Comparison of ENCODE assay signal across 19 mouse cellular contexts in the genomic region with DNA sequence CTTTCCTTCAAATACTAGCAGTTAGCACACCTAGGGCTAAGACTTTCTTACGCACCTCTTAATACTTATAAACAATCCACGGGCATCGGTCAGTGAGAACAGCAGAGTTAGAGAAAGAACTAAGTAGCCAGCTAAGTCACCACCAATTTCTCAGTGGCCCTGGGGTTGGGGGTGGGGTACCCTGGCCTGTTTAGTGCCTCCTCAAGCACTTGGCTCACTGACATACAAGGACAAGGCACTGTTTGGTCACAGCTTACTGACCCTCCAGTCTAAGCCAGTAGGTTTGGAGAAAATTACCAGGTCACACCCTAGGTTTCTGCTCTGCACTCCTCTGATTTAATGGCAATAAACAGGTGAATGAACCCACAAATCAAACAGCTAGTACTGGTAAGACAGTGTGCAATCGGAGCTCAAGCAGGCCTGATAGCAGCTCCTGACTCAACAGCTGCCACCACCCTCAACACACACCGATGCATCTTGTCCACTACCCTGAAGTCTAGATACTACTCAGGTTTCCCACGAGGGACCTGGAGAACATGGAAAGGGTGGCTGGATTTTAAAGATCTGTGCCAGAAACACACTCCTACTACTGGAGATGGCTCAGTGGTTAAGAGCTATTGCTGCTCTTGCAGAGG. TPM values are rescaled to one million over a fixed set of nuclear protein-coding genes. Genes with fewer than 3 reads are reported as not detected.
DNase-seq lines count a peak whose midpoint lies in the region; ATAC-seq and TF ChIP-seq lines count a peak whose summit lies in the region.
"Had no signal": no experiment of that assay in that cellular context is flagged by ENCODE, and none has a peak within 500 bp of the region (broad histone marks: within the 10 kb centered on the region; RNA-seq: fewer than 3 reads in every experiment).

No protein-coding gene starts in this region.

- no peak overlapping the region for H3K27ac ChIP-seq in heart, embryonic 14.5 days (replicated peaks in 1 of 2; ENCODE audit: control insufficient read depth in 1 of 2, insufficient read depth in 1 of 2, low read depth in 2 of 2, low read length in 2 of 2)
- peak overlapping the region; percentile 1; the same call in 1 of the 2 replicates for H3K27ac ChIP-seq in liver, embryonic 13.5 days
- H3K27ac ChIP-seq in liver, embryonic 12.5 days = no peak overlapping the region
- H3K27ac ChIP-seq in liver, postnatal 0 days (ENCODE audit: low read depth) = peak overlapping the region; percentile 58
- H3K27ac ChIP-seq in stomach, embryonic 16.5 days (ENCODE audit: low read length) = peak overlapping the region; percentile 29; the same call in 1 of the 2 replicates
- H3K27ac ChIP-seq: embryonic facial prominence, embryonic 10.5 days; forebrain, embryonic 15.5 days; heart, embryonic 10.5 days; hindbrain, embryonic 15.5 days; liver, embryonic 14.5 days; midbrain, embryonic 10.5 days had no signal

- H3K9me3 ChIP-seq in heart, embryonic 14.5 days (ENCODE audit: control insufficient read depth, low read length) = no peaks in the 10 kb centered on the region
- no peaks in the 10 kb centered on the region for H3K9me3 ChIP-seq in liver, embryonic 13.5 days (replicated peaks)
- no peaks in the 10 kb centered on the region for H3K9me3 ChIP-seq in liver, embryonic 12.5 days (replicated peaks)
- H3K9me3 ChIP-seq in liver, postnatal 0 days (ENCODE audit: low read length) = no peaks in the 10 kb centered on the region
- no peaks in the 10 kb centered on the region for H3K9me3 ChIP-seq in stomach, embryonic 16.5 days (replicated peaks; ENCODE audit: control insufficient read depth, low read length)
- H3K9me3 ChIP-seq: embryonic facial prominence, embryonic 10.5 days; forebrain, embryonic 15.5 days; heart, embryonic 10.5 days; hindbrain, embryonic 15.5 days; midbrain, embryonic 10.5 days had no signal

- peaks cover 27 to 36% of the 10 kb centered on the region in 2 experiments for H3K4me1 ChIP-seq in heart, embryonic 14.5 days (ENCODE audit: control insufficient read depth in 2 of 2, insufficient read depth in 2 of 2, low read length in 2 of 2)
- H3K4me1 ChIP-seq in liver, embryonic 13.5 days (replicated peaks) = peaks cover 51% of the 10 kb centered on the region
- peaks cover 43% of the 10 kb centered on the region for H3K4me1 ChIP-seq in liver, embryonic 12.5 days
- H3K4me1 ChIP-seq in liver, postnatal 0 days (ENCODE audit: insufficient read depth) = peaks cover 19% of the 10 kb centered on the region
- peaks cover 12% of the 10 kb centered on the region; the same call in 1 of the 2 replicates for H3K4me1 ChIP-seq in stomach, embryonic 16.5 days (ENCODE audit: control insufficient read depth, insufficient read depth, low read length)
- H3K4me1 ChIP-seq: embryonic facial prominence, embryonic 10.5 days; forebrain, embryonic 15.5 days; hindbrain, embryonic 15.5 days; midbrain, embryonic 10.5 days had no signal

- no peaks in the 10 kb centered on the region for H3K27me3 ChIP-seq in heart, embryonic 14.5 days (ENCODE audit: control insufficient read depth, insufficient read depth, low read length)
- no peaks in the 10 kb centered on the region for H3K27me3 ChIP-seq in liver, embryonic 13.5 days
- no peaks in the 10 kb centered on the region for H3K27me3 ChIP-seq in liver, embryonic 12.5 days (replicated peaks)
- H3K27me3 ChIP-seq in liver, postnatal 0 days (ENCODE audit: insufficient read depth, low read length) = no peaks in the 10 kb centered on the region
- no peaks in the 10 kb centered on the region for H3K27me3 ChIP-seq in stomach, embryonic 16.5 days (ENCODE audit: control insufficient read depth, insufficient read depth, low read length)
- H3K27me3 ChIP-seq: forebrain, embryonic 15.5 days; hindbrain, embryonic 15.5 days had no signal

- no peak for TF ChIP-seq EP300 in liver, postnatal 0 days (IDR thresholded peaks at IDR 0.05; ENCODE audit: low read depth)

- intact Hi-C loops in heart, postnatal 36 days (cut with DNase I) = no loop called here

- peaks cover 2% of the 10 kb centered on the region; the same call in 1 of the 2 replicates for H3K36me3 ChIP-seq in heart, embryonic 14.5 days (ENCODE audit: control insufficient read depth, insufficient read depth, low read length)
- peaks cover 6% of the 10 kb centered on the region; the same call in 1 of the 2 replicates for H3K36me3 ChIP-seq in liver, embryonic 13.5 days
- H3K36me3 ChIP-seq in liver, embryonic 12.5 days = no peaks in the 10 kb centered on the region
- no peaks in the 10 kb centered on the region for H3K36me3 ChIP-seq in liver, postnatal 0 days (replicated peaks; ENCODE audit: insufficient read depth, low read length)
- H3K36me3 ChIP-seq in stomach, embryonic 16.5 days (ENCODE audit: control insufficient read depth, insufficient read depth, low read length) = no peaks in the 10 kb centered on the region
- H3K36me3 ChIP-seq: embryonic facial prominence, embryonic 10.5 days; forebrain, embryonic 15.5 days; heart, embryonic 10.5 days; hindbrain, embryonic 15.5 days; midbrain, embryonic 10.5 days had no signal

- H3K4me2 ChIP-seq in heart, embryonic 14.5 days (ENCODE audit: low read length) = no peak overlapping the region
- no peak overlapping the region for H3K4me2 ChIP-seq in liver, embryonic 13.5 days
- no peak overlapping the region for H3K4me2 ChIP-seq in liver, embryonic 12.5 days
- peak overlapping the region; percentile 20 for H3K4me2 ChIP-seq in liver, postnatal 0 days (ENCODE audit: low read depth, low read length)
- H3K4me2 ChIP-seq in stomach, embryonic 16.5 days (ENCODE audit: low read depth, low read length) = no peak overlapping the region
- H3K4me2 ChIP-seq: forebrain, embryonic 15.5 days; hindbrain, embryonic 15.5 days had no signal

- 0 out of 2 replicates have a peak overlapping the region, but pooled peaks have one; percentile 23 for H3K9ac ChIP-seq in heart, embryonic 14.5 days (ENCODE audit: low read length)
- no peak overlapping the region for H3K9ac ChIP-seq in liver, embryonic 13.5 days
- no peak overlapping the region for H3K9ac ChIP-seq in liver, embryonic 12.5 days
- no peak overlapping the region for H3K9ac ChIP-seq in liver, postnatal 0 days (replicated peaks)
- H3K9ac ChIP-seq in stomach, embryonic 16.5 days (ENCODE audit: low read length) = no peak overlapping the region
- H3K9ac ChIP-seq: forebrain, embryonic 15.5 days; hindbrain, embryonic 15.5 days; liver, embryonic 14.5 days had no signal

- no peak overlapping the region for H3K4me3 ChIP-seq in heart, embryonic 14.5 days (ENCODE audit: control insufficient read depth in 1 of 2, insufficient read depth in 1 of 2, low read depth in 1 of 2, low read length in 2 of 2)
- no peak overlapping the region for H3K4me3 ChIP-seq in liver, embryonic 13.5 days (replicated peaks)
- H3K4me3 ChIP-seq in liver, embryonic 12.5 days = no peak overlapping the region
- H3K4me3 ChIP-seq in liver, postnatal 0 days (ENCODE audit: low read depth, low read length) = no peak overlapping the region
- no peak overlapping the region for H3K4me3 ChIP-seq in stomach, embryonic 16.5 days (replicated peaks; ENCODE audit: low read length)
- H3K4me3 ChIP-seq: embryonic facial prominence, embryonic 10.5 days; forebrain, embryonic 15.5 days; heart, embryonic 10.5 days; hindbrain, embryonic 15.5 days; midbrain, embryonic 10.5 days had no signal

- no peak for TF ChIP-seq CTCF in liver, postnatal 0 days (IDR thresholded peaks at IDR 0.05; ENCODE audit: low read depth)

- no peak for DNase-seq in heart, postnatal 36 days
- no peak for DNase-seq in liver, embryonic 13.5 days
- no peak for DNase-seq in liver, postnatal 0 days
- no peak for DNase-seq in layer of hippocampus, adult 11-12 months (ENCODE audit: low spot score)
- DNase-seq: adrenal gland, adult 8-10 months; cerebellum, adult 9-11 months; gastrocnemius, postnatal 14 days; layer of hippocampus, postnatal 36 days had no signal

- ATAC-seq in heart, embryonic 14.5 days (ENCODE audit: insufficient number of reproducible peaks, insufficient read depth, low FRiP score, low read depth) = no peak
- ATAC-seq in liver, embryonic 13.5 days (ENCODE audit: low read depth) = no peak
- ATAC-seq in liver, embryonic 12.5 days = no peak
- ATAC-seq in liver, postnatal 0 days = no peak
- ATAC-seq in stomach, embryonic 16.5 days (ENCODE audit: insufficient read depth, low FRiP score) = no peak
- ATAC-seq: activated CD4-positive, CD25-positive, alpha-beta regulatory T cell, adult 4 months; forebrain, embryonic 15.5 days; lung, postnatal 0 days had no signal

- 86% methylated on average over 6 of the region's 6 CpGs for WGBS in heart, embryonic 14.5 days
- WGBS in liver, embryonic 13.5 days (ENCODE audit: insufficient replicate concordance) = 70% methylated on average over 6 of the region's 6 CpGs
- WGBS in liver, embryonic 12.5 days (ENCODE audit: insufficient replicate concordance) = 70% methylated on average over 6 of the region's 6 CpGs
- WGBS in liver, postnatal 0 days (ENCODE audit: insufficient replicate concordance) = 76% methylated on average over 6 of the region's 6 CpGs
- WGBS in stomach, embryonic 16.5 days = 79% methylated on average over 6 of the region's 6 CpGs

RNA-seq across cellular contexts. Expression of a gene that starts 15.8 kb away (rescaled TPM):
- polyA plus RNA-seq in heart, embryonic 14.5 days (2014; fragmentation: Nextera tagmentation; extraction: Ambion mirVana) = 51.2 and 58.8 TPM in 2 replicates
- total RNA-seq in heart, postnatal 36 days (2021) = 100 to 1,000 TPM; 909 to 953 TPM
- polyA plus RNA-seq in liver, embryonic 13.5 days (2015; fragmentation: Nextera tagmentation; extraction: Ambion mirVana) = 6.7 and 8.6 TPM in 2 replicates
- 5.0 and 7.8 TPM in 2 replicates for polyA plus RNA-seq in liver, embryonic 12.5 days (2016; fragmentation: Nextera tagmentation; extraction: Ambion mirVana)
- 36.6 and 49.7 TPM in 2 replicates for polyA plus RNA-seq in liver, postnatal 0 days (2015; fragmentation: Nextera tagmentation; extraction: Ambion mirVana)
- polyA plus RNA-seq in stomach, embryonic 16.5 days (2015; fragmentation: Nextera tagmentation; extraction: Ambion mirVana) = 25.7 and 38.3 TPM in 2 replicates

Comparison
In these comparisons a context has a peak if more than half of its experiments do, and no peak if none do; other contexts are left out.
1. H3K27ac ChIP-seq: peak in liver, embryonic 13.5 days (single experiment), liver, postnatal 0 days (single experiment) and stomach, embryonic 16.5 days (single experiment); none in heart, embryonic 14.5 days (0 of 2) and liver, embryonic 12.5 days (single experiment).